Mouse (Mus musculus): ENCODE measurements around the gene Hist1h2bl.

Gene Hist1h2bl

GRCm38 (mm10) chr13:21715864-21716539 is at the start of gene Hist1h2bl, which contains the start of gene Hist1h2ai:
Hist1h2bl (minus strand) TSS chr13:21716143.
Hist1h2ai (plus strand) TSS chr13:21716422.
- DNase-seq (ENCODE audit: low read depth) = peak; percentile 93

- no peak for DNase-seq (ENCODE audit: low read depth)
Observed at GRCm38 (mm10) chr13:21755707-21756106, 39.8 kb upstream of the Hist1h2bl start.

- peak; percentile 55 for DNase-seq (ENCODE audit: low read depth)
Observed at GRCm38 (mm10) chr13:21754294-21755001, 38.5 kb upstream of the Hist1h2bl start.

GRCm38 (mm10) chr13:21753524-21754285 is 37.8 kb upstream of the Hist1h2bl start, which contains the start of the genes Hist1h2ak and Hist1h2bn:
Hist1h2ak (minus strand) TSS chr13:21753827.
Hist1h2bn (plus strand) TSS chr13:21754123.
- peak; percentile 93 for DNase-seq (ENCODE audit: low read depth)

- DNase-seq (ENCODE audit: low read depth) = no peak
Observed at GRCm38 (mm10) chr13:21753051-21753523, 37.1 kb upstream of the Hist1h2bl start.

- no peak for DNase-seq (ENCODE audit: low read depth)
Observed at GRCm38 (mm10) chr13:21752356-21752755, 36.4 kb upstream of the Hist1h2bl start.

GRCm38 (mm10) chr13:21751827-21752226 is 35.9 kb upstream of the Hist1h2bl start:
- no peak for DNase-seq (ENCODE audit: low read depth)

GRCm38 (mm10) chr13:21751417-21751816 is 35.5 kb upstream of the Hist1h2bl start:
- DNase-seq (ENCODE audit: low read depth) = no peak

- peak; percentile 89 for DNase-seq (ENCODE audit: low read depth)
Observed at GRCm38 (mm10) chr13:21750159-21751017, 34.4 kb upstream of the Hist1h2bl start, which contains the start of gene Hist1h4k. Hist1h4k (minus strand) TSS chr13:21750505.

- DNase-seq (ENCODE audit: low read depth) = peak; percentile 62
Observed at GRCm38 (mm10) chr13:21749387-21750158, 33.6 kb upstream of the Hist1h2bl start.

- no peak for DNase-seq (ENCODE audit: low read depth)
Observed at GRCm38 (mm10) chr13:21745006-21745405, 29.1 kb upstream of the Hist1h2bl start.

GRCm38 (mm10) chr13:21734906-21735767 is 19.2 kb upstream of the Hist1h2bl start, which contains the start of gene Hist1h4j:
Hist1h4j (plus strand) TSS chr13:21735064.
- DNase-seq (ENCODE audit: low read depth) = peak; percentile 81

- peak; percentile 88 for DNase-seq (ENCODE audit: low read depth)
Observed at GRCm38 (mm10) chr13:21734010-21734905, 18.3 kb upstream of the Hist1h2bl start.

GRCm38 (mm10) chr13:21733466-21733865 is 17.5 kb upstream of the Hist1h2bl start:
- peak; percentile 23 for DNase-seq (ENCODE audit: low read depth)

GRCm38 (mm10) chr13:21729544-21729943 is 13.6 kb upstream of the Hist1h2bl start:
- no peak for DNase-seq (ENCODE audit: low read depth)

GRCm38 (mm10) chr13:21727948-21728572 is 12.1 kb upstream of the Hist1h2bl start:
- DNase-seq (ENCODE audit: low read depth) = no peak

- no peak for DNase-seq (ENCODE audit: low read depth)
Observed at GRCm38 (mm10) chr13:21722993-21723836, 7.3 kb upstream of the Hist1h2bl start.
